Mouse (Mus musculus) liver, embryonic 14.5 days (tissue): ENCODE measurements at regions not wholly inside any gene's neighbourhood (a gene's known extent, or its start where the extent isn't known, plus 50 kb on each side); places are given as distances from the start of the nearest gene placed in this dataset.

Experiments used
- CTCF ChIP-seq: IDR thresholded peaks from 2 replicates; pipeline ENCODE4 v1.5.1; 2016; ENCODE audit warnings: antibody characterized with exemption, low read depth, control low read depth
- EP300 ChIP-seq: IDR thresholded peaks from 2 replicates; pipeline ENCODE4 v1.6.1; 2016; ENCODE audit warnings: antibody characterized with exemption, low read depth

DNA sequence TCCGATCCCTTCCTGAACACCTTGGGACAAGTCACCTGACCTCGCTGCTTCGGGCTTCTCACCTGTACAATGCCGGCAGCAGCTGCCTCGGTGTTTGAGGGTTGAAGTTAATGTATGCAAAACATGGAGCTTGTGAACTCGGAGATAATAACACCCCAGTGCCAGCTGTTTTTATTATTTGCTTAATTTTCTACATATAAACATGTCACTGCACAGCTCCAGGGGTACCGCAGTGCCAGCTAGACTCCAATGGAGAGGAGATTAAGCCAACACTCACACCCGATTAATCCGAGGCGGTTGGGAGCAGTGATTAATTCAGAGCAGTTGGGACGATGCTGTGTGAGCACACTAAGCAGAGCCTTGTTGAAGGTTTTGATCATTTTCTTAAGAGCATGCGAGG lies 67.2 kb upstream of the Ppp2r5c start:
- no peak for TF ChIP-seq CTCF
- TF ChIP-seq EP300, result no peak
